Mouse (Mus musculus): ENCODE data around the gene Fbxw21.
"Not testable (repeated sequence)": the region's sequence is repeated elsewhere in the genome, so short reads cannot be mapped to it uniquely, and the experiment has no call there.

Fbxw21 gene

DNA sequence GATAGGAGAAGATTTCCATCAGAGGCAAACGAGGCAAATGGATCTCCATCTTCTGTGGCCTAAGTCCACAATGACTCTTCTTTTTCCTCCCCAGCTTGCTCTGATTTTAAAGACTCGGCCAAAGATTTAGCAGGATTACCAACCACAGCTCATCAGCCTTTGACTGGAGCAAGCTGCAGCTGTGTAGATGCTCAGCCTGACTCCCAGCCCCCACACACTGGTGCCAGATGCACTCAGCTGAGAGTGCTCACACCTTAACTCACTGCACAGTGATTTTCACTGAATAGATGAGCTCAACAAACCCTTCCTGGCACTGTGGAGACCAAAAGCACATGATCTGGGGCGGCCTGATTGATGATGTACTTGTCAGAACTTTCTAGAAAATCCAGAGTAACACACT is at the start of gene Fbxw21:
Fbxw21 (minus strand) TSS at position 101 of the 400 bp plus-strand sequence.
- no peak for DNase-seq (ENCODE audit: low spot score)

DNA sequence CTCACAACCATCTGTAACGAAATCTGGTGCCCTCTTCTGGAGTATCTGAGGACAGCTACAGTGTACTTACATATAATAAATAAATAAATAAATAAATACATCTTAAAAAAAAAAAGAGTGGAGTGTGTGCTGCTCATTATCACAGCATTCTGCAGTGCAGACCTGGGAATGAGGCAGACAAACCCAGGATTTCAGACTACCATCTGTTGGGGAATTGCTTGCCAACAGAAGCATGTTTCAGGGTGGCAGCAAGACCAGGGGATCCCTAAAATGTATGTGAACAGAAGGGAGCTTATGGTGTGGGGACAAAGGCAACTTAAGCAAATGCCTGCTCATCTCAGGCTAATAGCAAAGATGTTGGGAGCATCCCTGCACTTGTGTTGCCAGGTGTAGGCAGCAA is 39.5 kb upstream of the Fbxw21 start:
- DNase-seq (ENCODE audit: low spot score), result not testable (repeated sequence)

DNA sequence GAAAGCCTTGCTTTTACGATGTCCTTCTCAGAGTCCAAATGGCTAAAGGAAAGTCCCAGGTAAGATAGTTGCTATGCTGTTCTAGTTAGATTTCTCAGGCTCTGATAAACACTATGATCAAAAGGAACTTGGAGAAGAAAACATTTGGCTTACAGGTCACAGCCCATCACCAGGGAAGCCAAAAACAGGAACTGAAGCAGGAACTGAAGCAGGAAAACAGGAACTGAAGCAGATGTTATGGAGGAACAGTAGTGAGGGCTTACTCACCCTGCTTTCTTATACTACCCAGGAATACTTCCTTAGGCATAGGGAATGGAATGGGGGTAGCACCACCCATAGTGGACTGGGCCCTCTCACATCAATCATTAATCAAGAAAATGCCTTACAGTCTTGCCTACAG is 38.5 kb upstream of the Fbxw21 start:
- no peak for DNase-seq (ENCODE audit: low spot score)

DNA sequence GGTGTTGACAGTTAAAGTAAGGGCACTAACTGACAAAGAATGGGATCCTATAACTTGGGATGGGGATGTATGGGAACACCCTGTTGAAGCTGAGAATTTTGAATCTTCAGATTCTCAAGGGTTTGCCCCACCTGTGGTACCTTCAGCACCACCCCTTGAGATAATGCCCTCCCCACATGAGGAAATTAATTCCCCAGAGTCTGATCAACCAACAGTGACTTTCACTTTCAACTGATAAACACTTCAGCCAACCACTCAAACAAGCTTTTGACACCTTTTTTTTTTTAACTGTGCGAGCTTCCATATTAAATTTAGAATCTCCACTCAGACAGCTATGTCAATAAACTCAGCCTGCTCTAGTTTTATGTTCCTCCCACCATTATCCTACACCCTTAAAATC is 37.5 kb upstream of the Fbxw21 start:
- no peak for DNase-seq (ENCODE audit: low spot score)

DNA sequence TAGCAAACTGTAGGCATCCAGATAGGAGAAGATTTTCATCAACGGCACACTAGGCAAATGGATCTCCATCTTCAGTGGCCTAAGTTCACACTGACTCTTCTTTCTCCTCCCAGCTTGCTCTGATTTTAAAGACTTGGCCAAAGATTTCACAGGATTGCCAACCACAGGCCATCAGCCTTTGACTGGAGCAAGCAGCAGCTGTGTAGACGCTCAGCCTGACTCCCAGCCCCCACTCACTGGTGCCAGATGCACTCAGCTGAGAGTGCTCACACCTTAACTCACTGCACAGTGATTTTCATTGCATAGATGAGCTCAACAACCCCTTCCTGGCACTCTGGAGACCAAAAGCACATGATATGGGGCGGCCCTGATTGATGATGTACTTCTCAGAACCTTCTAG is 34.0 kb upstream of the Fbxw21 start, which contains the start of gene Fbxw13:
Fbxw13 (minus strand) TSS at position 101 of the 400 bp plus-strand sequence.
- not testable (repeated sequence) for DNase-seq (ENCODE audit: low spot score)

DNA sequence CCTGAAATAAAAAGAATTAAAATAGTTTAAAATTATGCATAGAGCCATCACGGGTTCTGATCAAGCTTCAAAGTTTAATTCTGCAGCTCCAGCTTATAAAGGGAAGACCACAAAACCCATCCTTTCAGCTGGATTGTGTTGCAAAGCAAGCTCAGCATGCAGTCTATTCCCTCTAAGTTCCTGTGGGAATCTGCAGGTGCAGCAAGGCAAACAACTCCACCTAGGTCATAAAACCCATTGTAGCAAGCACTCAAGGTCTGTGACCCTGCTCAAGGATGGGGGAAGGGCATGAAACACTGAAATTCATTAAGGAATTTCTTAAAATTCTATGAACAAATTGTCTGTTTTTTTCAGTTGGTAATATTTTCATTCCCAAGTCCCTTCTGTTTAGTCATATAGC is 15.4 kb upstream of the Fbxw21 start:
- DNase-seq (ENCODE audit: low spot score), result no peak

DNA sequence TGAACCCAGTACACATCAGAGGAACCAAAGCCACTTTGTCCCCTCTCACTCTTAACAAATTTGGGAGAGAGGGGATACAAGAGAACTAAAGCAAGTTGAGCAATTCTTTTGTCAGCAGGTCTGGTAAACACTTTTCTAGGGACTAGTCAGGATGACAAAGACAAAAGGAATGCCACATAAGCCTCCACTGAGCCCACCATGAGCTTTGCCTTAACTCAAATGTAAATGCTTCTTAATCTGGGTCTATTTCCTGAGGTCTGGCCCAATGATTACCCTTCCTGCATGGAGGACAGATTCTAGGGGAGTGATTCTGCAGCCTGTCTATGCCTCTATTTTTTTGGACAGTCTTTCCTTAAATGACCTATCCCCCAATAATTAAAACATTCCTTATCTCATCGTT is 14.5 kb upstream of the Fbxw21 start:
- no peak for DNase-seq (ENCODE audit: low spot score)

DNA sequence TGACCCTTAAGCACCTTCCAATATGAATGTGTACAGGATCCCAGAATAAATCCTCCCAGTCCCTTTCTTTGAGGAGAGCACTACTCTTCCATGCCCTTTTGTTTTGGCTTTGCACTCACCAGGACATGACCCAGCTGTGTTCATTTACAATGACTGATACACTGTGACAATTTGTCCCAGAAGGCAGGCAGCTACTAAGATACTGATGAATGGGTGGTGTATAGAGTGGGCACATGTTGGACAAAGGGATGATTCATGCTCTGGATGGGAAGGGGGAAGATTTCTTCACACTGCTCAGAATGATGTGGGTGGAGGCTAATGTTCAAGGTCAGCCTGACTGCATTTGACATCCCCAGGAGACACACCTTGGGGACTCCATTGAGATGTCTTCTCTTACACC is 5.5 kb upstream of the Fbxw21 start:
- no peak for DNase-seq (ENCODE audit: low spot score)

DNA sequence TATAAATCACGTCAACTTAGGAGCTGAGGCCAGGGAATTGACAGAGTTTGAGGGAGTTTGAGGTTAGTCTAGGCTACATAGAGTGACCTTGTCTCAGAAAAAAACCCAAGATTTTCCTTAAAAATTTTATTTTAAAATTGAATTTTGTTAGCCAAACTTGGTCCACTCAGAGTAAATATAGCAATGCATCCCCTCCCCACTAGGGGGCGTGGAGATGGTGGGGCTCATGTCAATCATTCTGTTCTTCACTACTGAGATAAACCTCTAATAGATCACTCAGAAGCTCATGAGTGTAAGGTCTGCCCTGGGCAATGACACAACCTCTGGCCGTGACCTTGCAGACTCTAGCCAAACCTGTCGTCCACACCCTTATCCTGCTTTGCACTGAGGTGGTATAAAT is 21.4 kb downstream of the Fbxw21 start:
- DNase-seq (ENCODE audit: low spot score), result not testable (repeated sequence)

DNA sequence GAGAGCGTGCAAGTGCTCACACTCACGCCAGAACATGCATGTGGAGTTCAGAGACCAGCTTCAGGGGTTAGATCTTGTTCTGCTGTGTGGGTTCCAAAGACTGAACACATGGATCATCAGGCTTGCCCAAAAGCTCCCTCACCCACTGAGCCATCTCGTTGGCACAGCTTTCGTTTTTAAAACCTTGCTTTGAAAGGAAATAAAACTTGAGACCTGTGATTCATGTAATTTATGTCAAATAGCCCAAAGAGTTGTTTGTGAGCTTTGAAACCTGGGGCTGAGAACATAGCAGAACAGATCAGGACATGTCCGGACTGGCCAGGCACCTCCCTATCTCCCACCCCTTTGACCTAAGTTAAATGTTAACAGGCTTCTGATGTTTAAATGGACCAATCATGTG is 31.8 kb downstream of the Fbxw21 start:
- no peak for DNase-seq (ENCODE audit: low spot score)

DNA sequence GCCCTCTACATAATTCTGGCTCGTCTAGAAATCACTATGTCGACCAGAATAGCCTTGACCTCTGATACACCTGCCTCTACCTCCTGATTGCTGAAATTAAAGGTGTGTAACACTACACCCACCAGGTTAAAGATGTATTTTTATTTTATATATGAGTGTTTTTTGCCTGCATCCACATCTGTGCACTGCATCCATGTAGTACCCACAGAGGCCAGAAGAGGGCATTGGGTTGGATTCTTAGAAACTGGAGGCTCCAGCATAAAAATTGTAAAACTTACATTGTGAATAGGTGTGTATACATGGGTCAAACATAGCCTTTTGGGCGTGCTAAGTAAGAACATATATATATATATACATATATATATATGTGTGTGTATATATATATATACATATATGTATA is 33.6 kb downstream of the Fbxw21 start:
- DNase-seq (ENCODE audit: low spot score), result no peak

DNA sequence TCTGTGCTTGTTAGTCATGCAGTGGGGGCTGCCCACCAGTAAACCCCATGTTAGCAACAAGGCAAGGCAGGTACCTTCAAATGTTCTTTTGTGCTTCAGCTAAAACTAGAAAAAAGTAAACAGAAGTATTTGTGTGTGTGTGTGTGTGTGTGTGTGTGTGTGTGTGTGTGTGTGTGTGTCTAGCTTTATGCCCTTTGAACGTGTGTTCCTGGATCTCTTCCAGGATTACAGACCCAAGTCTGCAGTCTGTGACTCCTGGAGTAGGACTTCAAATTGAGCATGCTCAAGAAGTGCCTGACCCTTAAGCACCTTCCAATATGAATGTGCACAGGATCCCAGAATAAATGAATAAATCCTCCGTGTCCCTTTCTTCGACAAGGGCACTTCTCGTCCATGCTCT is 34.8 kb downstream of the Fbxw21 start:
- DNase-seq (ENCODE audit: low spot score), result no peak

DNA sequence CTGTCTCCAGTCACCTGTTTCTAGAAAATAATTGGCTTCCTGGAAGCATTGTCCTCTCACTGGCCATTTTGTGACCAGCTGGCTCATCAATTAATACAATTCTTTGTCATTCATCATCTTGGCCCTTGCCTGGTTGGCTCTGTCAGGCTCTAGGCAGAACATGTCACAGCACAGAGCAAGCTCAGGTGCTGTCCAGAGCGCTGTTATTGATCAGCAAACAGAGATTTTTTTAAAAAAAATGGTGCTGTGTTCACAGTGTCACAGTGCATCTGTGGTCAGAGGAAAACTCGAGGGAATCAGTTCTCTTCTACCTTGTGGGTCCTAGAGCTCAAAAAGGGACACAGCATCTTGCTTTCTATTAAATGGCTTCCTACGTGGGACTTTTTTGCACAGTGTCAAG is 36.4 kb downstream of the Fbxw21 start:
- no peak for DNase-seq (ENCODE audit: low spot score)

DNA sequence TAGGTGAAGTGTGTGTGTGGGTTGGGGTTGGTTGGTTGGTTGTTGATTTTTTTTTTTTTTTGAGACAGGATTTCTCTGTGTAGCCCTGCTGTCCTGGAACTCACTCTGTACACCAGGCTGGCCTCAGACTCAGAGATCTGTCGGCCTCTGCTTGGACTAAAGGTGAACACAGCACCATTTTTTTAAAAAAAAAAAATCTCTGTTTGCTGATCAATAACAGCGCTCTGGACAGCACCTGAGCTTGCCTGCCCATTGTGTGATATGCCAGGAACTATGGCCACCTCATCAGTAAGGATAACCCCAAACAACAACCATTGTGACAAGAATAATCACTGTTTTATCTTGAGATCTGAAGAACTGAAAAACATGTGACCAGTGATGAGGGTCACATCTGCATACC is 36.8 kb downstream of the Fbxw21 start:
- no peak for DNase-seq (ENCODE audit: low spot score)

DNA sequence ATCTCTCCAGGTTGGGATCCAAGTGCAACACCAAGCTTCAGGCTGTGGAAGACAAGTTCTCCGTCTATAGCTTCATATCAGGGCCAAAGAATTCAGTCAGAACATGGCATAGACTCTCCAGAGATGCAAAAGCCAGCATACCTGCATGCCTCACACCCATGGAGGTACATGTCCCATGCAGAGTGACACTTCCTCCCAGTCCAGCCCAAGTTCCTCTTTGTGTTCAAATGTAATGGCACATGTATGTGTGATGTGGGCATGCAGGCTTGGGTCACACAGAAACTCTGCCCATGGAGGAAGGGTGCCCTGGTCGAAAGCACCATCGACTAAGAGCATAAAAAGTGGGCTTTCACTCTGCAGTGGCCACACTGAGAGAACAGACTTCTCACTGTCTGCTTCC is 37.7 kb downstream of the Fbxw21 start:
- no peak for DNase-seq (ENCODE audit: low spot score)

DNA sequence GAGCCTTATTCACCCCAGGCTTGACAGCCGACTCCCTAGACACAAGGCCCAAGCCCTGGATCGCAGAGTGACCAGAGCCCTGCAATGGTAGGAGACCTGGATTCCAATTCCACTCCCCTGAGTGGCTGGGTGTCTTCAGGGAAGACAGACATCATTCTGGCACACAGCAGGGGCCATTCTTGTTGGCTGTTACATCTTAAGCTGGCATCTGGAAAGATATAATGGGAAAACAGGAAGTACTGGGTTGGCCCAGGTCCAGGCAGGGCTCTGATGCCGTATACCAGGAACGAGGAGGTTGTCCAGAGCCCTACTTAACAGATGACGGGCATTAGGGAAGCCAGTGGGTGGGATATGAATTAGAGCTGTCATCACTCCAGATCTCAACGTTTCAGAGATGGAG is 38.6 kb downstream of the Fbxw21 start:
- no peak for DNase-seq (ENCODE audit: low spot score)

DNA sequence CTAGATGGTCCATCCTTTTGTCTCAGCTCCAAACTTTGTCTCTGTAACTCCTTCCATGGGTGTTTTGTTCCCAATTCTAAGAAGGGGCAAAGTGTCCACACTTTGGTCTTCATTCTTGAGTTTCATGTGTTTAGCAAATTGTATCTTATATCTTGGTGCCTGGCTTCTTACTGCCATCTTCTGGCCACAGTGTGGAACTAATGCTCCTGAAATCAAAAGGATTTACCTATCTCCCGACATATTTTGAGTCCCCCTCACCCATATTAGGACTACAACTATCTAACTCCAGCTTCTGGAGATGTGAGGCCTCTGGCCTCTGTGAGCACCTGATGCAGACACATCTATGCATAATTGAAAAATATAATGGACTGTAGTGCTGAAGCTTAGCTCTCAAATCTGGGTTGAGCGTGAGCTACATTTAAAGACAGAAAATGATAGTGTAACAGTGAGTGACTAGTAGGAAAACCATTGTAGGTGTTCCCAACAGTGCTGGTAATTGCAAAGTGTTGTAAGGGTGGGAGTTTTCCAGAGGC is 39.2 kb downstream of the Fbxw21 start:
- DNase-seq (ENCODE audit: low spot score), result no peak

DNA sequence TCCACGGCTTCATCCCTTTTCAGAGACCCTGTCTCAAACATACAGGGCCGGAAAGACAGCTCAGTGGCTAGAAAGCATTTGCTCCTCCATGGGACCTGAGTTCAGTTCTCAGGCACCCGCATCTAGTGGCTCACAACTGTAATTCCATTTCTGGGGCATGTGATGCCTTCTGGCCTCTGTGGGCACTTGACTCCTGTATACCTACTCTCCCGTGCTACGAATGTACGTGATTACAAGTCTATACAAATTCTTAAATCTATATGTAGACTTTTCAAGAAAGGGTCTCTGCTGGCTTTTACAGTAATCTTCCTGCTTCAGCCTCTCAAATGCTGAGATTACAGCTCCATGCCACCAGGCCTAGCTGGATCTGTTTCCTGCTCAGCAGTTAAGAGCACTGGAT is 40.9 kb downstream of the Fbxw21 start:
- DNase-seq (ENCODE audit: low spot score), result no peak

DNA sequence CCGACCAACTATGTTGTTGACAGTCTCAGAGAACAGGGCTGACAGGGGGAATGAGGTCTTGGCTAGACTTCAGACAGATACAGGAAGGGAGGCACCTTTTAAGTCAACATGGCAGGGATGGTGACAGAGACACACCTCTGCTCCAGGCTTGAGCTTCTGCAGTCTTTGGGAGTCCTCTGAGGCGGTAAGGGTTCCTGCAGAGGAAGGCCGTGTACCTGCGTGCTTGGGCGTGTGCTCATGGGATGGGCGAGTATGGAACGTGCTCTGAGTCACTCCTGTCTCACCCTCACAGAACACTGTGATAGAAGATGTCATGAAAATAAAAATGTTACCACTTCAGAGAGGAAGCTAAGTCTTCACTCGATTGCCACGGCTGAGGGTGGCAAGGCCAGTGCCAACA is 42.3 kb downstream of the Fbxw21 start:
- DNase-seq (ENCODE audit: low spot score), result no peak

DNA sequence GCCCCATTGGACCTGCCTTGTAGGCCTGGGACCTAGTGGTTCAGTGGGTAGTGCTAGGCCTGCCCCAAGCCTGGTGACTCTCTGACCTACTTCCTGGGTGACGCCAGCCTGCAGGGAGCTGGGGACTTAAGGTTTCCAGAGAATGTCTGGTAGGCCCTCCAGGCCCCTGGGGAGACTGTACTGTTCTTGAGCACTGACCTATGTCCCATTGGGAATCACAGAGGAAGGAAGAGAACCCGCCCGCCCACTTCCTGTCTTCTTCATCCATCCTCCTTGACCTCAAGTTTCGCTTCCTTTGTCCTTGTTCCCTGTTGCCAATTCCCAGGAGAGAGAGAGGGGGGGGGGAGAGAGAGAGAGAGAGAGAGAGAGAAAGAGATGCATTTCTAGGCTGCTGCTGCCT is 43.7 kb downstream of the Fbxw21 start:
- no peak for DNase-seq (ENCODE audit: low spot score)

DNA sequence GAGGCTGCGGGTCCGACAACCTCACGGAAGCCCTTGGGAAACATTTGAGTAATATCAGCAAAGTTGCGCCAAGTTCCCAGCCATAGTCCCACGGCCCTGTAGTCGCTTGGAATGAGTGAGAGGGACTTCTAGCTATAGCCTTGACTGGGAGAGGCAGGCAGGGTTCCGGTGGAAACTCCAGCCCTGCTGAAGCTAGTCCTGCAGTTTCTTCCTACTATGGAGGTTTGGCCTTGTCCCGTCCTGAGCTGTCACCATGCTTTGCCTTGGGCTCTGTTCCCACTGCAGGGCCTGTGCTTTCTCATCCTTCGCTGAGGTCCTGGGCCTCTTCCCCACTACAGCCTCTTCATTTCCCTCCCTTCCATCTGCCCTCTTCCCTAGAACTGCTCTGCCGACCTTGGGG is 45.6 kb downstream of the Fbxw21 start:
- no peak for DNase-seq (ENCODE audit: low spot score)

DNA sequence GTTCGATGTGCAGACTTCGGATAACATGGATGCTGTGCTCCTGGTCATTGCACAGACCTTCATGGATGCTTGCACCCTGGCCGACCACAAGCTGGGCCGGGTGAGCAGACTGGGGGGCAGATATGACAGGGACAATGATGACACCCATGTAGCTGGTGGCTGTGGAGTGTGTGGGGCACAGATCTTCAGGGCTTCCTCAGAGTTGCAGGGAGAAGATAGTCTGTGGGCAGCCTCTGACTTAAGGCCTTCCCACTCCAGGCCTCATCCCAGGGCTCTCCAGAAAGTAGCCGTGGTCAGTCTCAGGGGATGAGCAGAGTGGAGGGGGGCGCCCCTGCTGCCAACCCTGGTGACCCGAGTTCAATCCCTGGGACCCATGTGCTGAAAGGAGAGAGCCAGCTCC is 47.0 kb downstream of the Fbxw21 start:
- DNase-seq (ENCODE audit: low spot score), result no peak

DNA sequence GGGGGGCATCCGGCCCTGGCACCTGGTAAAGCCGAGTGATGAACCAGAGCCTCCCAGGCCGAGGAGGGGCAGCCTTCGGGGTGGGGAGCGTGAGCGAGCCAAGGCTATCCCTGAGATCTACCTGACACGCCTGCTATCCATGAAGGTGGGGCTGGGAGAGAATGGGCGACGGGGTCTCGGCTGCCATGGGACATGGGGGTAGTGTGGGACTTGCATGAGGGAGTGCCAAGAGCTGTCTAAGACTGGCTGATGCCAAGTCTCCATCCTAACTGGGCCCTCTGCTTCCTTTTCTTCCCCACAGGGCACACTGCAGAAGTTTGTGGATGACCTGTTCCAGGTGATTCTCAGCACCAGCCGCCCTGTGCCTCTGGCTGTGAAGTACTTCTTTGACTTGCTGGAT is 47.6 kb downstream of the Fbxw21 start:
- DNase-seq (ENCODE audit: low spot score), result no peak

DNA sequence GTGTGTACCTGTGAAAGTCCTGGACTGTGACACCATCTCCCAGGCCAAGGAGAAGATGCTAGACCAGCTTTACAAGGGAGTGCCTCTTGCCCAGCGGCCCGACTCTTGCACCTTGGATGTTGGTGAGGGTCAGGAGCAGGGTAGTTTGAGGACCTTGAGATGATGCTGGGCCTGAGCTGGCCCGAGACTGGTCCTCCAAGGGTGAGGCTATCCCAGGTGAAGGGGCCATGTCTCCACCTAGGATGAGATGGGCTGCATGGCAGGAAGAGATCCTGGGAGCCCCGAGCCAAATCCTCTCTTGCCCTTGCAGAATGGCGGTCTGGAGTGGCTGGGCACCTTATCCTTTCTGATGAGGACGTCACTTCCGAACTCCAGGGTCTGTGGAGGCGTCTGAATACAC is 48.5 kb downstream of the Fbxw21 start:
- no peak for DNase-seq (ENCODE audit: low spot score)

DNA sequence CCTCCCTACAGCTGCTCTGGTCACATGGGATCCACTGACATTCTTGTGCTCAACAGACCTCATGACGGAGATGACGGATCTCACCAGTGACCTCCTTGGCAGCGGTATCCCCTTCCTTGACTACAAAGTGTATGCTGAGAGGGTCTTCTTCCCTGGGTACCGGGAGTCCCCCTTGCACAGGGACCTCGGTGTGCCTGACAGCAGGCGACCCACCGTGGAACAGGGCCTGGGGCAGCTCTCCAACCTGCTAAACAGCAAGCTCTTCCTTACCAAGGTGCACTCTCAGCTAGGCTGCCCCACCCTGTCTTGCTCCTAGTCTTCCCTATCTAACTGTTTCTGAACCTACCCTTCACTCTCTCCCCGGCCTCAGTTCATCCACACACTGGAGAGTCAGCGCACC is 50.2 kb downstream of the Fbxw21 start:
- no peak for DNase-seq (ENCODE audit: low spot score)

All from ovary, adult 18-20 months (tissue).